Mouse (Mus musculus) stomach, embryonic 15.5 days (tissue): ENCODE results near the gene Nap1l1. TPM values are rescaled to one million over a fixed set of nuclear protein-coding genes. Genes with fewer than 3 reads are reported as not detected.

Source experiments
- ATAC-seq: fragments of 200-750 bp; cut with Nextera tagmentation; 2 replicates; pipeline ENCODE4 v1.8.0; 2017; ENCODE audit warnings: low read depth, moderate number of reproducible peaks, moderate TSS enrichment; ENCODE audit not compliant: insufficient read depth, low FRiP score
- H3K27ac ChIP-seq: fragments of 300-500 bp; sonication (generic); 2 replicates; pipeline ENCODE4 v1.5.1; 2015; ENCODE audit warnings: mild to moderate bottlenecking, inconsistent platforms
- H3K27me3 ChIP-seq: fragments of 300-500 bp; sonication (generic); replicated peaks from 2 replicates; pipeline ENCODE4 v1.6.1; 2015; ENCODE audit warnings: inconsistent platforms
- H3K36me3 ChIP-seq: fragments of 300-500 bp; sonication (generic); 2 replicates; pipeline ENCODE4 v1.6.1; 2015; ENCODE audit warnings: inconsistent platforms
- H3K4me1 ChIP-seq: fragments of 300-500 bp; sonication (generic); 2 replicates; pipeline ENCODE4 v1.6.1; 2015; ENCODE audit warnings: inconsistent platforms
- H3K4me2 ChIP-seq: fragments of 300-500 bp; sonication (generic); 2 replicates; pipeline ENCODE4 v1.6.1; 2015; ENCODE audit warnings: mild to moderate bottlenecking, inconsistent platforms
- H3K4me3 ChIP-seq: fragments of 300-500 bp; sonication (generic); replicated peaks from 2 replicates; pipeline ENCODE4 v1.5.1; 2015; ENCODE audit warnings: inconsistent platforms
- H3K9ac ChIP-seq: fragments of 300-500 bp; sonication (generic); 2 replicates; pipeline ENCODE4 v1.6.1; 2015; ENCODE audit warnings: inconsistent platforms
- H3K9me3 ChIP-seq: fragments of 300-500 bp; sonication (generic); 2 replicates; pipeline ENCODE4 v1.6.1; 2016; ENCODE audit warnings: inconsistent platforms
- WGBS: fragments of 180-500 bp; shearing (Covaris S2); methylation state at CpG from one replicate; pipeline ENCODE4 v1.1.7; 2015; 5-methylcytosine and 5-hydroxymethylcytosine counted together
- polyA plus RNA-seq: library from polyadenylated mRNA; unstranded; fragments of >200 nt; fragmentation: Nextera tagmentation; extraction: Ambion mirVana; gene quantifications from 2 replicates; pipeline ENCODE4 v1.2.1, GENCODE M21; 2015

The Nap1l1 gene
- polyA plus RNA-seq, 1 experiment from 2014 or later: 188 TPM

DNA sequence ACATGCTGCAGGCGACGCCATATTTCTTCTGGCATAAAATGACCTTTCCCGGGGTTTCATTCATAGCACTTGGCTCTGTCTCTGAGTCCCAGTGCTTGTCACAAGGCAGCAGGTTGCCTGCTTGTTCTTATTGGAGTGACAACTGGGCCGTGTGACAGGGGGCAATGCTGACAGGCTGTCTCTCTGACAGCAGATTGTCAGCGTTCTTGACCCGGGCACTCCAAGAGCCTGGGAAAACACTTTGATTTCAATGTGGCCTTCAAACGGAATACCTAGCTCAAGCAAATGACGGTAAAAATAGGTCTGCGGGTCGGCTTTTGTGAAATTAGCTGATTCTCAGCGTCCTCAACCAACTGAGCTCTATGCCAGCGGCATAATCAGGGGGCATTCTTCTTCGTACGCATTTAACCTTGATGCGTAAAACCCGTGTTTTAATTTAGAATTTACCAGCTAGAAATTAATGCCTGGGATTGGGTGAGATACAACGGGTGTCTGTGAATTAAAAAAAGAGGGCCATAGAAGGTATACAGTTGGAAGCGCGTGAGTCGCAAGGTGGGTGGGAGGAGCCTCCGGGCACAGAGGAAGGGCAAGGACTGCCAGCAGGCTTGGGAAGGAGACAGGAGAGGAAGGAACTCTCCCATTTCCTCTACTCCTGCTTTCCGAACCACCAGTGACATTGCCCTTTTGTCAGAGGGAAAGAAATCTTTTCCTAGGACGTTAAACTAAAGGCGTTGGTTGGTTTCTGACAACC is 46.8 kb downstream of the Nap1l1 start:
- WGBS: 69% methylated on average over 24 of the region's 24 CpGs
- no peak overlapping the region for H3K27ac ChIP-seq

DNA sequence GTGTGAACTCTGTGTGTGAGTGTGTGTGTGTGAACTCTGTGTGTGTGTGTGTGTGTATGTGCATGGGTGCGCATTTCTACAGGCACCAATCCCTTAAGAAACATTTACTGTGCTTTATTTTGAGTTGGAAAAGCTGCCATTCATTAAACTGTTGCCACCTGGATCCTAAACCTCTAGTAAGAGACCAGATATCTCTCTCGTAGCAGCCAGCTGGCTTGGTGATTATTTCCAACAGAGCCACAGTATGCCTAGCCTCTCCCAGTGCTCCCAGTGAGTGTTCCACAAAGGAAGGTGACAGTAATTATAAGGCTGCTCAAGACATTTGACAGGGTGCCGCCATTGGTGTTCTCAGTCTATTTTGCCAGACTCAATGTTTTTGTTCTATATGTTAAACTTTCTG is 47.6 kb downstream of the Nap1l1 start:
- no peaks in the 10 kb centered on the region for H3K36me3 ChIP-seq
- no peak for ATAC-seq
- H3K27ac ChIP-seq: no peak overlapping the region

More for the DNA sequence above, 46.8 kb downstream of the Nap1l1 start:
- no peak overlapping the region for H3K4me3 ChIP-seq
- H3K4me1 ChIP-seq: peaks cover 20% of the 10 kb centered on the region
- H3K27me3 ChIP-seq: no peaks in the 10 kb centered on the region
- no peak for ATAC-seq
- H3K36me3 ChIP-seq: no peaks in the 10 kb centered on the region
- no peak overlapping the region for H3K9ac ChIP-seq
- peak overlapping the region; percentile 14; the same call in 1 of the 2 replicates for H3K4me2 ChIP-seq
- H3K9me3 ChIP-seq: no peaks in the 10 kb centered on the region

DNA sequence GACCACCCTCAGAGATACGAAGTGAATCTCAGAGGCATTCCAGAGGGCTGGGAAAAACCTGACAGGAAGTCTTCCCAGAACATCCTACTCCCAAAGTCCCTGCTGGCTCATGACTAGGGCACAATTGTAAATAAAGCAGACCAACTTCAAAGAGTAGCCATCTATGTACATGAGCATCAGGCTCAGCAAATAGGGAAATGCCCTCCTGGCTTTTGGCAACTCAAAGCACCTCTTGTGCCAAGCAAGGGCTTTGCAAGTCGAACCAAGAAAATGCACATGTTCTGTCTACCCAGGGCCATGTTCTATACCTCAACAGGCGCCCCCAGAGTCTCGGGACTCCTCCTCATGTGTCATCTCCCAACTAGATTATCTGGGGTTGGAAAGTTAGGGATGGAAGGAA is 48.6 kb downstream of the Nap1l1 start:
- ATAC-seq: no peak
- H3K9ac ChIP-seq: no peak overlapping the region
- H3K9me3 ChIP-seq: no peaks in the 10 kb centered on the region
- H3K4me1 ChIP-seq: peaks cover 9% of the 10 kb centered on the region
- no peak overlapping the region for H3K4me2 ChIP-seq
- H3K4me3 ChIP-seq: no peak overlapping the region
- H3K36me3 ChIP-seq: no peaks in the 10 kb centered on the region
- H3K27ac ChIP-seq: no peak overlapping the region
- WGBS: 60% methylated on average over 4 of the region's 4 CpGs
- no peaks in the 10 kb centered on the region for H3K27me3 ChIP-seq

More for the DNA sequence above, 47.6 kb downstream of the Nap1l1 start:
- Histone ChIP-seq H3K4me2 (no peak overlapping the region), H3K9me3 (no peaks in the 10 kb centered on the region), H3K9ac (no peak overlapping the region), H3K27me3 (no peaks in the 10 kb centered on the region), H3K4me1 (peaks cover 18% of the 10 kb centered on the region), H3K4me3 (no peak overlapping the region)
- 53% methylated on average over 3 of the region's 3 CpGs for WGBS

DNA sequence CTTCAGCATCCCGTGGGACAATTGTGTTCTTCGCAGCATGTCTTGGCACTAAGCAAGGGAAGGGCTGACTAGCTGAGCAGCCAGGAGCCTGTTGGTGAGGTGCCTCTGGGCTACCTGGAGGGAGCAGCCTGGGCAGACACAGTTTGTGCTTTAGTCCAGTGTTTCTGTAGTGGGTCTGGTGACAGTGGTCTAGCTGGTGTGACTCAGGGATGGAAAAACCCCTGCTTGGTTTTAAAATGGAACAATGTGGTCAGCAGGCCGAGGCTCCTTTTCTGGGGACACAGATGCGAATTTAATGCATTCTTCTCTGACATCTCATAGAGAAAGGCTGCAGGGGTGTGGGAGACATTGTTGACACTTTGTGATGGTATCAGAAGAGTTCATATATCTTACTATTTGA is 49.2 kb downstream of the Nap1l1 start:
- Histone ChIP-seq H3K9ac (no peak overlapping the region), H3K27me3 (no peaks in the 10 kb centered on the region), H3K36me3 (no peaks in the 10 kb centered on the region), H3K27ac (no peak overlapping the region), H3K4me2 (no peak overlapping the region), H3K4me1 (peaks cover 5% of the 10 kb centered on the region; the same call in 1 of the 2 replicates), H3K4me3 (no peak overlapping the region), H3K9me3 (no peaks in the 10 kb centered on the region)
- ATAC-seq: no peak
- WGBS: 79% methylated on average over 4 of the region's 4 CpGs

DNA sequence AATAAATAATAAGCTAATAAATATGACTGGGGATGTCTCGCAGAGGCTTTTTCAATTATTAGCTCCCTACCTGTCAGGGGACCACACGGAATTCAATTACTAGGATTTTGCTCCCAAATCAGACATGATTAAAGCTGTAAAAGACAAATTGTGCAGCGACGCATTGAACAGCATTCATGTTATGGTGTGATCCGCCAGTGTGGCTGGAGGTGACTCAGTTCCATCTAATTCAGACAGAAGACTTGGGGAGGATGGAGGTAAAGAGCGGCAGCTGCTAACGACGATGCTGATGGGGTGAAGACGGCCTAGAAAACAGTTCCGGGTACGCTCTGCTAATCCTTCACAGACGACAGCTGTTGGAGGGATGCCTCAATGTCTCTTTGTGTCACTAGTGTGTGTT is 50.9 kb downstream of the Nap1l1 start:
- Histone ChIP-seq H3K27me3 (no peaks in the 10 kb centered on the region), H3K9me3 (no peaks in the 10 kb centered on the region), H3K36me3 (no peaks in the 10 kb centered on the region), H3K4me3 (no peak overlapping the region), H3K9ac (no peak overlapping the region), H3K4me1 (0 out of 2 replicates have a peak, but pooled peaks cover 2% of the 10 kb centered on the region), H3K4me2 (no peak overlapping the region), H3K27ac (no peak overlapping the region)
- WGBS: 87% methylated on average over 12 of the region's 12 CpGs
- no peak for ATAC-seq

DNA sequence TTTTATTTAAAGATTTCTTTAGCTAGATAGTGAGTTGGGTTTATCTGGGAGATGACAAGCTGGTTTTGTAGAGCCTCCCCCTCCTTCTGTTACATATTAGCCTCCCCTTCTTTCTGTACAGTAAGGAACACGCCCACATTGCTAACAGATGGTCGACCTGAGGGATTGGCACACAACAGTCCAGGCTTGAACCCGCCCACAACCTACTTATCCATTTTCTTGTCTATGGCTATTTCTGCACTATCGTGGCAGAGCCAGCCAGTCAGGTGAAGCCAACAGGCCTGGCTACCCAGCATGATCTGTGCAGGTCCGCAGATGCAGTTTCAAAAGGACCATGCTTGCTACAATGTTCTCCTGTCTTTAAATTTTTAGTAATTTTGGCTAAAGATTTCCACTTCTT is 54.0 kb downstream of the Nap1l1 start:
- ATAC-seq: peak; percentile 32; the same call in 1 of the 2 replicates
- Histone ChIP-seq H3K9ac (no peak overlapping the region), H3K4me1 (no peaks in the 10 kb centered on the region), H3K27me3 (no peaks in the 10 kb centered on the region), H3K4me3 (no peak overlapping the region), H3K27ac (no peak overlapping the region), H3K9me3 (no peaks in the 10 kb centered on the region), H3K36me3 (no peaks in the 10 kb centered on the region), H3K4me2 (no peak overlapping the region)
- WGBS: 62% methylated on average over 5 of the region's 5 CpGs

DNA sequence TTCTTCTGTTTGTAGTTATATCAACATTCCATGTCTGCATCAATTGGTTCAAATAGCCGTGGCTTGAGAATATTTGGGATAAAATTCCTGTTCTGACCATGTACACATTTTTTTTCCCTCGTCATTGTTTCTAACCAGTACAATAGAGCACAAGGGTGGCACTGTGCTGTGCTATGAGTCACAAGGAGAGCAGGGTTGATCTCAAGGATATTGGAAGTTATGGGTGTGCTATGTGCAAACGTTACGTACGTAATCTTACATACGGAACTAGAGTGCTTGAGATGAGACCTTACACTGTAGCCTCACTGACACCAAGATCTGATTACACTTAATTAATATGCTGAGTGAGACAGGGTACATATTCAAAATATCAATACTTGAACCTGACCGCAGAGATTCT is 54.6 kb downstream of the Nap1l1 start:
- Histone ChIP-seq H3K4me3 (no peak overlapping the region), H3K4me1 (no peaks in the 10 kb centered on the region), H3K9me3 (no peaks in the 10 kb centered on the region), H3K9ac (no peak overlapping the region), H3K27ac (no peak overlapping the region), H3K4me2 (no peak overlapping the region), H3K27me3 (no peaks in the 10 kb centered on the region), H3K36me3 (no peaks in the 10 kb centered on the region)
- WGBS: 65% methylated on average over 7 of the region's 7 CpGs
- no peak for ATAC-seq

DNA sequence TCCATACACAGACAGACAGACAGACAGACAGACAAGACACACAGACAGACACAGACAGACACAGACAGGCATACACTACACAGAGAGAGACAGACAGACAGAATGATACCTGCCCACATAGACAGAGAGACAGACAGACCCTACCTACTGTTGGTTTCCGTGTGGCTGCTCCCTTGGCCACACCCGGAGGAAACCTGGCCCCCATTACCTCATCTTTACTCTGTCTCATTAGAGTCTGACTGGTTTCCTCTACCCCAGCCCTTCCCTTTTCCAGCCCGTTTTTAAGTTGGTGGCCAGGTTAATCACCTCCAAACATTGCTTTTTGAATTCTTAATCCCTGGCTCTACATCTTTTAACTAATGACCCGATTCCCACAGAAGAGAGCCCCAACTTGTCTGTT is 55.3 kb downstream of the Nap1l1 start:
- no peaks in the 10 kb centered on the region for H3K36me3 ChIP-seq
- WGBS: 44% methylated on average over 4 of the region's 4 CpGs
- H3K27ac ChIP-seq: peak overlapping the region; percentile 2

DNA sequence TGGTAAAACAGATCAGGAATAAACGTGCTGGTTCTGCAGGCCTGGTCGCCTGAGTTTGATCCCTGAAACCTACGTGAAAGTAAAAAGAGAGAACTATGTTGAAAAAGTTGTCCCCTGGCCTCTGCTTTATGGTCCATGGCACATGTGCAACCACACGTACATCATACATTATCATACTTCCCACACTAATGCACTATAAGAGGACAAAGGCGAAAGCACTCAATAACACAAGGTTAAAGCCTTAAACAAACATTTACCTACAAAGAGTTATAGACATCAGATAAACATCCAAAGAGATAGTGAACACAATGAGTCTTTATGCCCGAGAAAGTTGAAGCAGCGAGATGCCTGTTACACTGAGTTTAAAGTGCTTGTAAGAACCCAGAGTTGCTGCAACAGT is 57.4 kb downstream of the Nap1l1 start:
- Histone ChIP-seq H3K4me2 (no peak overlapping the region), H3K36me3 (no peaks in the 10 kb centered on the region), H3K9ac (no peak overlapping the region), H3K9me3 (no peaks in the 10 kb centered on the region), H3K27me3 (no peaks in the 10 kb centered on the region), H3K4me1 (no peaks in the 10 kb centered on the region), H3K27ac (no peak overlapping the region), H3K4me3 (no peak overlapping the region)
- ATAC-seq: peak; percentile 65
- WGBS: 48% methylated on average over 7 of the region's 7 CpGs

More for the DNA sequence above, 55.3 kb downstream of the Nap1l1 start:
- H3K9me3 ChIP-seq: no peaks in the 10 kb centered on the region
- no peak overlapping the region for H3K4me3 ChIP-seq
- no peak overlapping the region for H3K4me2 ChIP-seq
- ATAC-seq: 0 out of 2 replicates have a peak, but pooled peaks have one; percentile 29
- H3K4me1 ChIP-seq: no peaks in the 10 kb centered on the region
- no peak overlapping the region for H3K9ac ChIP-seq
- no peaks in the 10 kb centered on the region for H3K27me3 ChIP-seq

DNA sequence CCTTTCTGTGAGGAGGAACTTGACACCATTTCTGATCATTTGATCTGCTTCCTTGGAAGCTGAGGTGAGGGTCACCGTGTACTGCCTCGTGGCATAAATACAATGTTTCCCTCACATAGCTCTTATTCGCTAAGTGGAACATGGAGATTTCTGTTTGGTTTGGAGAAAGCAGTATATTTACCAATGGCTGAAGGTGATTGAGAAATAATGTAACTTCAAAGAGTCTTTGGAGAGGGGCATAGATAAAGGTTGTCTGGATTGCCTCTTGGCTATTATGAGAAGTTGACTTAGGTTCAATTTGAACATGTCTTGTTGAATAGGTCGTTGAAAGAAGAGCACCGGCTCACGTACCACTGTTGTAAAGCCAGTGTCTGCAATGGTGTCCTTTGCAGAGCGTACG is 61.7 kb downstream of the Nap1l1 start:
- Histone ChIP-seq H3K4me3 (no peak overlapping the region), H3K4me1 (peaks cover 9% of the 10 kb centered on the region; the same call in 1 of the 2 replicates), H3K4me2 (no peak overlapping the region), H3K9me3 (no peaks in the 10 kb centered on the region), H3K27me3 (no peaks in the 10 kb centered on the region), H3K36me3 (no peaks in the 10 kb centered on the region), H3K9ac (no peak overlapping the region), H3K27ac (no peak overlapping the region; the same call in 1 of the 2 replicates)
- 63% methylated on average over 8 of the region's 8 CpGs for WGBS
- ATAC-seq: no peak

DNA sequence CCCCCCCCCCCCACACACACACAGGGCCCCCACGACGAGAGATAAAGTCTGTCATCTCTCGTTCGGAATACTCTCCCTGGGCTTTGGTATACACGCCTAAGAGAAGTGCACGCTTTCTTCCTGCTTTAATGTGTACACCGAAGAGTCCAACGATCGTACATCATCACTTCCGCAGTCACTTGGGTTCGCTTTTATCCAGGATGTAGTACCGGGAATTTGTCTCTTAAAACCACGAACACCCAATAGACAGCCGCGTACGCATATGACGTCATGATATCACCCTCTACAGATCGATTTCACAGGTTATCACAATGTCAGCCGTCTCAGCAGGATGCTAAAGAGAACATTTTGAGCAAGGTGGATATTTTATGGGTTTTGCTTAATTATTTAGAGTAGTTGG is 64.4 kb downstream of the Nap1l1 start:
- Histone ChIP-seq H3K27ac (no peak overlapping the region), H3K27me3 (no peaks in the 10 kb centered on the region), H3K4me3 (no peak overlapping the region), H3K9ac (no peak overlapping the region), H3K4me1 (peaks cover 12% of the 10 kb centered on the region; the same call in 1 of the 2 replicates), H3K9me3 (no peaks in the 10 kb centered on the region), H3K4me2 (peak overlapping the region; percentile 38; the same call in 1 of the 2 replicates), H3K36me3 (no peaks in the 10 kb centered on the region)
- 72% methylated on average over 19 of the region's 19 CpGs for WGBS
- ATAC-seq: no peak

DNA sequence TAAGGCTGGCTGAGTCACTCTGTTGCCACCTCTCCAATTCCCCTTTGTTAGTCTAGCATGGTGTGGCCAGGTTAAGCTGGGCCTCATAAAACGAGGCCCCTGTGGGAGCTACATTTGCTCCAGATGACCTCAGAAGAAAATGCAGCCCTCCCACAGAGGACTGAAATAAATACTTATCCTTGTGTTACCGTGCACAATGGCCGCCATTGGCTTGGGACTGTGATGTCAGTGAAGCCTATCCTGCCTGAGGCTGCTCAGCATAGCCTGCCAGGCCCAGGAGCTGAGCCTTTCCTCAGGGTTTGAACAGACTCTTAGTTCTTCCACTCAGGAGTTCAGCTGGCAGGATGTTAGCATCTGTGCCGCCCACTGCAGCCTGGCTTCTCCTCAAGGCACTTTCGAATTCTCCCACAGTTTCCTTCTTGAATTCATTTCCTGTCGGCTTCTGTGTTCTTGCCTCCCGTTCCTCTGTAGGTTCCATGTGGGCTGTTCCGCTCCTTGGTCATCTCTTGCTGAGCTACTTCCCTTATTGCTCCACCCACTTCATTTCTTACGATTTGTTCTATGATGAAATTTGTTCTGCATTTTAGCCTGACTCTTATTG is 66.8 kb downstream of the Nap1l1 start:
- no peak overlapping the region for H3K4me3 ChIP-seq
- no peaks in the 10 kb centered on the region for H3K9me3 ChIP-seq
- H3K27ac ChIP-seq: peak overlapping the region; percentile 78
- 40% methylated on average over 9 of the region's 9 CpGs for WGBS
- H3K36me3 ChIP-seq: no peaks in the 10 kb centered on the region
- no peaks in the 10 kb centered on the region for H3K27me3 ChIP-seq
- ATAC-seq: peak; percentile 47; the same call in 1 of the 2 replicates
- no peak overlapping the region for H3K4me2 ChIP-seq
- peaks cover 28% of the 10 kb centered on the region for H3K4me1 ChIP-seq
- no peak overlapping the region for H3K9ac ChIP-seq
